Mouse (Mus musculus): ENCODE measurements around the gene Piwil1. TPM values are rescaled to one million over a fixed set of nuclear protein-coding genes. Genes with fewer than 3 reads are reported as not detected.
"Not testable (repeated sequence)": the region's sequence is repeated elsewhere in the genome, so short reads cannot be mapped to it uniquely, and the experiment has no call there.

Gene Piwil1
- polyA plus RNA-seq, 1 experiment from 2014 or later = not detected

DNA sequence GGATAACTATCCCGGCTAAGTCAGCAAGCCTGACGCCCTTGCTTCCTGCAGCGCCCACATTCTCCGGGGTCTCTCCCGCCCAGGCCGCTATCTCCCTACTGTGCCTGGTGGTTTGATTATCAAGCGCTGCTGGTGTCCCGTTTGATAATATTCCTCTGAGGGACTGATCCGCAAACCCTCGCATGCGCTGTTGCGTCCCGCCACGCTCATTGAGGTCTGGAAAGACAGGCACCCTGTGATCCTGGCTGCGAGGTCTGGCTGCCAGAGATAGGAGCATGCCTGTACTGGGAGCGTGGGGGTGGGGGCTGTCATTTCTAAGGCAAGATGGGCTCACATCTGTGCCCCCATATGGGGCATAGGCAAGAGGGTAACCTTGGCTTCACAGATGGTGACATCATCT lies 12.8 kb downstream of the Piwil1 start:
- TF ChIP-seq CTCF (IDR thresholded peaks at IDR 0.05; ENCODE audit: low read depth) (no peak), EP300 (IDR thresholded peaks at IDR 0.05; ENCODE audit: low read depth) (no peak)
- no peak for DNase-seq
- H3K36me3 ChIP-seq (replicated peaks; ENCODE audit: insufficient read depth, low read length) = no peaks in the 10 kb centered on the region
- no peaks in the 10 kb centered on the region for H3K4me1 ChIP-seq (ENCODE audit: insufficient read depth)
- H3K27ac ChIP-seq (ENCODE audit: low read depth) = no peak overlapping the region
- 69% methylated on average over 16 of the region's 16 CpGs for WGBS (ENCODE audit: insufficient replicate concordance)
- H3K4me3 ChIP-seq (ENCODE audit: low read depth, low read length) = no peak overlapping the region
- H3K9me3 ChIP-seq (ENCODE audit: low read length) = no peaks in the 10 kb centered on the region; the same call in 1 of the 2 replicates
- no peak for ATAC-seq
- H3K4me2 ChIP-seq (ENCODE audit: low read depth, low read length) = no peak overlapping the region
- H3K27me3 ChIP-seq (ENCODE audit: insufficient read depth, low read length) = no peaks in the 10 kb centered on the region
- H3K9ac ChIP-seq (replicated peaks) = no peak overlapping the region

DNA sequence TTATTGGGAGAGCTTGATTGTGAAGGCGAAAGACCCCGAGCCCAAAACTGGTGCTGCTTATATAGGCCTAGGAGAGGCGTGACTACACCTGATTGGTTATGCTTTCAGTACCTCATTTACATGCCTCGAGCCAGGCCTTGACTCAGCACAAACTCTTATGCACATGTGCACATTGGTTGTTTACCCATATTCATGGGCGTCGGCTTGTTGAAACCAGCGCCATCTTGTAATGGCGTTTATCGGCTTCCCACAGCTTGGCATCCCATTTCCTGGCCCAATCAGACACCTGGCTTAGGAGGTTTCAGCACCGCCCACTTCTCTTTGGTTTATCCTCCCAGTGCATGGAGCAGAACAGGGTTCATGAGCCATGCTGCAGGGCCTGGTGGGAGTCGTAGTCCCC lies 18.1 kb downstream of the Piwil1 start:
- not testable (repeated sequence) for H3K9ac ChIP-seq (replicated peaks); H3K4me1 ChIP-seq (ENCODE audit: insufficient read depth); H3K27ac ChIP-seq (ENCODE audit: low read depth); H3K27me3 ChIP-seq (ENCODE audit: insufficient read depth, low read length); ATAC-seq; H3K4me3 ChIP-seq (ENCODE audit: low read depth, low read length); H3K36me3 ChIP-seq (replicated peaks; ENCODE audit: insufficient read depth, low read length); DNase-seq; H3K9me3 ChIP-seq (ENCODE audit: low read length); H3K4me2 ChIP-seq (ENCODE audit: low read depth, low read length)
- WGBS (ENCODE audit: insufficient replicate concordance) = 85% methylated on average over 11 of the region's 11 CpGs

DNA sequence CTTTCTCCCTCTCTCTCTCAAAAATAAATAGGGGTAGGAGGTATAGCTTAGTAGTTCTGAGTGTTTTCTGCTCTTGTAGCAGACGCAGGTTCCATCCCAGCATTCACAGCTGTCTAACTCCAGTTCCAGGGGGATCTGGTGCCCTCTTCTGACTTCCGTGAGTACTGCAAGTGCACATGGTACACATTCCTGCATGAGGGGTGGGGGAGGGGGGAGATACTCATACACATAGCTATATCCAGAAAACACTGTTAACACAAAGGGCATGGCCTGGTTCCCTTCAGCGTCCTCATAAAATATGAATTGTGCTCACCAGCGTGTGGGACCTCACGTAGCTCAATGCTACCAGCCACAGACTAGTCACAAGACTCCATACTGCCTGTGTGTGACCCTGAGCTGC lies 27.0 kb downstream of the Piwil1 start:
- H3K27ac ChIP-seq (ENCODE audit: low read depth) = no peak overlapping the region
- WGBS (ENCODE audit: insufficient replicate concordance) = 63% methylated on average over 5 of the region's 5 CpGs
- no peak for TF ChIP-seq EP300 (IDR thresholded peaks at IDR 0.05; ENCODE audit: low read depth)
- TF ChIP-seq CTCF (IDR thresholded peaks at IDR 0.05; ENCODE audit: low read depth) = peak; percentile 17; the same call in 1 of the 2 replicates

DNA sequence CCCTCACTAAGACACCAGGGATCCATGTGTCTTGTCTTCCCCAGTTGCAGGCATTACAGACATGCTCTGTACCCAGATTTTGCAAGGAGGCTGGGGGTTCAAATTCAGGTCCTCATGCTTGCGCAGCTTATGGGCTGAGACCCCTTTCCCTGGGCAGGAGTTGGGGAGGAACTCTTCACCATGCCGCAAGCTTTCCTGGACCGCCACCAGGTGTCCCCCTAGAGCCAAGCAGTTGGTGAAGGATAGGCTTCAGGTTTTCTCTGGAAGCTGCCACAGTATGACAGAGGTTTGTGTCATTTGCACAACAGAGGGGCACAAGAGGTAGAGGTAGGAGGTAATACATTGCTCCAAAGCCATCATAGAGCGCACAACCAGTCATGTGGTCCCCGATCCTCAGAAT lies 28.3 kb downstream of the Piwil1 start:
- DNase-seq = no peak
- 49% methylated on average over 5 of the region's 5 CpGs for WGBS (ENCODE audit: insufficient replicate concordance)
- H3K4me3 ChIP-seq (ENCODE audit: low read depth, low read length) = no peak overlapping the region
- ATAC-seq = no peak
- TF ChIP-seq EP300 (IDR thresholded peaks at IDR 0.05; ENCODE audit: low read depth) (no peak), CTCF (IDR thresholded peaks at IDR 0.05; ENCODE audit: low read depth) (peak; percentile 48)
- no peak overlapping the region for H3K27ac ChIP-seq (ENCODE audit: low read depth)
- no peaks in the 10 kb centered on the region for H3K9me3 ChIP-seq (ENCODE audit: low read length)
- H3K27me3 ChIP-seq (ENCODE audit: insufficient read depth, low read length) = no peaks in the 10 kb centered on the region
- no peak overlapping the region for H3K9ac ChIP-seq (replicated peaks)
- no peaks in the 10 kb centered on the region for H3K36me3 ChIP-seq (replicated peaks; ENCODE audit: insufficient read depth, low read length)
- no peak overlapping the region for H3K4me2 ChIP-seq (ENCODE audit: low read depth, low read length)
- no peaks in the 10 kb centered on the region for H3K4me1 ChIP-seq (ENCODE audit: insufficient read depth)

More for the DNA sequence above, 27.0 kb downstream of the Piwil1 start:
- no peak for ATAC-seq
- Histone ChIP-seq H3K4me2 (ENCODE audit: low read depth, low read length) (no peak overlapping the region), H3K4me3 (ENCODE audit: low read depth, low read length) (no peak overlapping the region), H3K9me3 (ENCODE audit: low read length) (no peaks in the 10 kb centered on the region), H3K36me3 (replicated peaks; ENCODE audit: insufficient read depth, low read length) (no peaks in the 10 kb centered on the region), H3K27me3 (ENCODE audit: insufficient read depth, low read length) (no peaks in the 10 kb centered on the region), H3K4me1 (ENCODE audit: insufficient read depth) (no peaks in the 10 kb centered on the region), H3K9ac (replicated peaks) (no peak overlapping the region)
- DNase-seq = no peak

DNA sequence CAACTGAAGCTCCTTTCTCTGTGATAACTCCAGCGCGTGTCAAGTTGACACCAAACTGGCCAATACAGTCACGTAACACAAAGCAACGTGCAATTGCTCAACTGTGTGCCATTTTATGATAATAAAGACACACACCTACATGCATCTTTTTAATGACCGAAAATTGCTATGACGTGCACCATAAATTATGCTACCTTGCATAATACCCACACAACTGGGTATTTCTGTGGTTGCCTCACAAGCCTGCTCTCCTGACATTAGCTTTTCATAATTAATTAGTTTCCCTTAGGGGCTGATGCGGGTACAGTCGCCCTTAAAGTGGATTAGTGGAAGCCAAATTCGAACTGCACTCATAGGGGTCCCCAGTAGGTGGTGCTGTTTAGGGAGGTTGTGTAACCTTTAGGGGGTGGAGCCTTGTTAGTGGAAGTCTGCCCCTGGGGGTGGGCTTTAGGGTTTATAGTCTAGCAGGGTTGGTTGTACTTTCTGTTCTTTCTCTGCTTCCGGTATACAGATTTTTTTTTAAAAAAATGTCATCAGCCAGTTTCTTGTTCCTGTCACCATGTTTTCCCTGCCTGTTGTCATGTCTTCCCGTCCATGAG lies 30.2 kb downstream of the Piwil1 start:
- Histone ChIP-seq H3K36me3 (replicated peaks; ENCODE audit: insufficient read depth, low read length) (no peaks in the 10 kb centered on the region), H3K27me3 (ENCODE audit: insufficient read depth, low read length) (no peaks in the 10 kb centered on the region), H3K27ac (ENCODE audit: low read depth) (no peak overlapping the region), H3K4me3 (ENCODE audit: low read depth, low read length) (no peak overlapping the region), H3K9me3 (ENCODE audit: low read length) (no peaks in the 10 kb centered on the region), H3K4me1 (ENCODE audit: insufficient read depth) (no peaks in the 10 kb centered on the region), H3K4me2 (ENCODE audit: low read depth, low read length) (no peak overlapping the region), H3K9ac (replicated peaks) (no peak overlapping the region)
- 62% methylated on average over 11 of the region's 11 CpGs for WGBS (ENCODE audit: insufficient replicate concordance)
- no peak for ATAC-seq
- no peak for DNase-seq
- TF ChIP-seq CTCF (IDR thresholded peaks at IDR 0.05; ENCODE audit: low read depth) (peak; percentile 30; the same call in 1 of the 2 replicates), EP300 (IDR thresholded peaks at IDR 0.05; ENCODE audit: low read depth) (no peak)

DNA sequence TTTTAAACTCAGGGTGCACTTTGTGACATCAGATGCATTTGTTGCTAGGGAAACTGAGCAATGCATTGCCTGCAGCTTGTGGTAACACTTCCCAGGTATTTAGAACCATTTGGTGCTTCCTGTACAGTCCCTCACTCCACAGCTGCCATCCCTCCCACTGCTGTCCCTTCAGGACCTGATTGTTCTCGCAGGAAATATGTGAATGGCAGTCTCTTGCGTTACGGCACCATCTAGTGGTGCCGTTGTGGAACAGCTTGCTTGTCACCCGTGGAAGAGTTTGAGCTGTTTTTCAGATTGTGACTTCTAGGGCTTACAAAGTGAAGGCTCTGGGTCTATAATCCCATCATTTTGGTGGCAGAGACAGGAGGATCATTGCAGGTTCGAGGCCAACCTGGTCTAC lies 31.6 kb downstream of the Piwil1 start:
- no peaks in the 10 kb centered on the region for H3K36me3 ChIP-seq (replicated peaks; ENCODE audit: insufficient read depth, low read length)
- H3K4me2 ChIP-seq (ENCODE audit: low read depth, low read length) = no peak overlapping the region
- no peak overlapping the region for H3K9ac ChIP-seq (replicated peaks)
- H3K9me3 ChIP-seq (ENCODE audit: low read length) = no peaks in the 10 kb centered on the region
- H3K4me1 ChIP-seq (ENCODE audit: insufficient read depth) = no peaks in the 10 kb centered on the region
- DNase-seq (peak; percentile 26), ATAC-seq (no peak)
- H3K4me3 ChIP-seq (ENCODE audit: low read depth, low read length) = no peak overlapping the region
- TF ChIP-seq CTCF (IDR thresholded peaks at IDR 0.05; ENCODE audit: low read depth) (peak; percentile 81), EP300 (IDR thresholded peaks at IDR 0.05; ENCODE audit: low read depth) (no peak)
- H3K27me3 ChIP-seq (ENCODE audit: insufficient read depth, low read length) = no peaks in the 10 kb centered on the region
- no peak overlapping the region for H3K27ac ChIP-seq (ENCODE audit: low read depth)
- 4% methylated on average over 6 of the region's 6 CpGs for WGBS (ENCODE audit: insufficient replicate concordance)

DNA sequence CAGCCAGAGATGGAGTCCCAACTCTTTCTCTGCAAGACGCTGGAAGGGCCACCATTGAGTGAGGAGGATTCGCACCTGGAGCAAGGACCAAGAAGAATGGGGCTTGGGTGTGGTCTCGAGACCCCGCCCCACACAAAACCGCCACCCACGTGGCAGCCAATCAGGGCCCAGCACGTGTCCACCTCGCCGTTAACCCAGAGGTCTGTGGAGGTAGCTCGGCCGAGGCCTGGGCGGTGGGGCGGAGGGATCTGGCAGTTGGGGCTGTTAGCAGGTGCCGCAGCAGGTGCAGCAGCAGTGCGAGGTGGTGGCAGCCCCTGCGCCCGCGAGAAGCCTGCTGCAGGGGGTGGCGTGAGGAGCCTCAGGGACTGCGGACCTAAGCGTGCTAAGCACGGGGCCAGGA lies 33.6 kb downstream of the Piwil1 start:
- Histone ChIP-seq H3K27me3 (ENCODE audit: insufficient read depth, low read length) (no peaks in the 10 kb centered on the region), H3K4me2 (ENCODE audit: low read depth, low read length) (no peak overlapping the region), H3K36me3 (replicated peaks; ENCODE audit: insufficient read depth, low read length) (no peaks in the 10 kb centered on the region), H3K4me3 (ENCODE audit: low read depth, low read length) (no peak overlapping the region), H3K9ac (replicated peaks) (no peak overlapping the region), H3K9me3 (ENCODE audit: low read length) (no peaks in the 10 kb centered on the region), H3K27ac (ENCODE audit: low read depth) (no peak overlapping the region), H3K4me1 (ENCODE audit: insufficient read depth) (no peaks in the 10 kb centered on the region)
- DNase-seq (no peak), ATAC-seq (no peak)
- WGBS (ENCODE audit: insufficient replicate concordance) = 68% methylated on average over 20 of the region's 22 CpGs
- no peak for TF ChIP-seq EP300 (IDR thresholded peaks at IDR 0.05; ENCODE audit: low read depth)
- no peak for TF ChIP-seq CTCF (IDR thresholded peaks at IDR 0.05; ENCODE audit: low read depth)

Data from liver, postnatal 0 days (tissue).